Mouse (Mus musculus) cortical plate, adult 2 months (tissue): Measurements from ENCODE around the gene Hipk1. TPM values are rescaled to one million over a fixed set of nuclear protein-coding genes. Genes with fewer than 3 reads are reported as not detected.

Source experiments
- H3K27ac ChIP-seq: fragments of 200-500 bp; 2 replicates; pipeline ENCODE4 v1.5.1; 2012; ENCODE audit warnings: low read length, control low read depth, inconsistent platforms; ENCODE audit not compliant: insufficient read depth
- H3K4me1 ChIP-seq: fragments of 200-500 bp; 2 replicates; pipeline ENCODE4 v1.6.1; 2011; ENCODE audit warnings: low read length; ENCODE audit not compliant: control insufficient read depth, insufficient read depth
- H3K4me3 ChIP-seq: fragments of 200-500 bp; 2 replicates; pipeline ENCODE4 v1.5.1; 2011; ENCODE audit warnings: mild to moderate bottlenecking, low read length, control low read depth; ENCODE audit not compliant: insufficient read depth
- CTCF ChIP-seq: fragments of 200-500 bp; IDR thresholded peaks from 2 replicates; pipeline ENCODE4 v1.5.1; 2011; ENCODE audit warnings: mild to moderate bottlenecking, control low read depth, low read length; ENCODE audit not compliant: insufficient read depth; ENCODE audit errors: extremely low read depth
- POLR2A ChIP-seq: fragments of 200-500 bp; IDR thresholded peaks from 2 replicates; pipeline ENCODE4 v1.6.1; 2011; ENCODE audit warnings: mild to moderate bottlenecking, low read length, control low read depth; ENCODE audit not compliant: insufficient read depth; ENCODE audit errors: extremely low read depth
- polyA plus RNA-seq: library from polyadenylated mRNA; depleted of rRNA; stranded (reverse); fragments of >200 nt; gene quantifications from 2 replicates; pipeline ENCODE4 v1.2.3, GENCODE M21; 2012

Hipk1 gene
- polyA plus RNA-seq, 1 experiment = 41.2 TPM

- Histone ChIP-seq H3K4me3 (no peak overlapping the region), H3K4me1 (0 out of 2 replicates have a peak, but pooled peaks cover 1% of the 10 kb centered on the region), H3K27ac (no peak overlapping the region)
- no peak for TF ChIP-seq POLR2A
- TF ChIP-seq CTCF = no peak
These were observed 67.2 kb downstream of the Hipk1 start for GRCm38 (mm10) chr3:103724137-103724536.

- peaks cover 5% of the 10 kb centered on the region; the same call in 1 of the 2 replicates for H3K4me1 ChIP-seq
- TF ChIP-seq POLR2A (no peak), CTCF (no peak)
These were observed 72.6 kb downstream of the Hipk1 start for GRCm38 (mm10) chr3:103718728-103719127.

GRCm38 (mm10) chr3:103716774-103717760 is 74.3 kb downstream of the Hipk1 start:
- H3K4me3 ChIP-seq = no peak overlapping the region
- no peak for TF ChIP-seq CTCF
- no peak for TF ChIP-seq POLR2A
- no peak overlapping the region for H3K27ac ChIP-seq
- peaks cover 5% of the 10 kb centered on the region; the same call in 1 of the 2 replicates for H3K4me1 ChIP-seq

More at GRCm38 (mm10) chr3:103718728-103719127, 72.6 kb downstream of the Hipk1 start:
- Histone ChIP-seq H3K27ac (no peak overlapping the region), H3K4me3 (no peak overlapping the region)

GRCm38 (mm10) chr3:103715762-103716693 is 75.3 kb downstream of the Hipk1 start:
- TF ChIP-seq POLR2A (no peak), CTCF (no peak)
- no peak overlapping the region for H3K4me3 ChIP-seq
- peaks cover 4% of the 10 kb centered on the region; the same call in 1 of the 2 replicates for H3K4me1 ChIP-seq
- no peak overlapping the region for H3K27ac ChIP-seq

- TF ChIP-seq POLR2A (no peak), CTCF (no peak)
- no peak overlapping the region for H3K27ac ChIP-seq
- H3K4me3 ChIP-seq = no peak overlapping the region
- peaks cover 4% of the 10 kb centered on the region; the same call in 1 of the 2 replicates for H3K4me1 ChIP-seq
These were observed 76.4 kb downstream of the Hipk1 start for GRCm38 (mm10) chr3:103714942-103715341.

- TF ChIP-seq POLR2A (no peak), CTCF (no peak)
- H3K4me1 ChIP-seq = peaks cover 4% of the 10 kb centered on the region; the same call in 1 of the 2 replicates
- no peak overlapping the region for H3K27ac ChIP-seq
- no peak overlapping the region for H3K4me3 ChIP-seq
These were observed 77.0 kb downstream of the Hipk1 start for GRCm38 (mm10) chr3:103714236-103714875.

- Histone ChIP-seq H3K4me1 (peaks cover 4% of the 10 kb centered on the region; the same call in 1 of the 2 replicates), H3K4me3 (no peak overlapping the region), H3K27ac (no peak overlapping the region)
- no peak for TF ChIP-seq POLR2A
- no peak for TF ChIP-seq CTCF
These were observed 79.2 kb downstream of the Hipk1 start for GRCm38 (mm10) chr3:103712196-103712595.

- no peak overlapping the region for H3K27ac ChIP-seq
- H3K4me3 ChIP-seq = no peak overlapping the region
- H3K4me1 ChIP-seq = no peaks in the 10 kb centered on the region
- no peak for TF ChIP-seq CTCF
- TF ChIP-seq POLR2A = no peak
These were observed 81.8 kb downstream of the Hipk1 start for GRCm38 (mm10) chr3:103709470-103710040.

GRCm38 (mm10) chr3:103705426-103705825 is 85.9 kb downstream of the Hipk1 start:
- no peak for TF ChIP-seq POLR2A
- no peak for TF ChIP-seq CTCF
- Histone ChIP-seq H3K4me3 (no peak overlapping the region), H3K27ac (no peak overlapping the region), H3K4me1 (no peaks in the 10 kb centered on the region)
